Mouse (Mus musculus) bone marrow, adult 2 months (tissue): Measurements from ENCODE around the gene Unc13d. TPM values are rescaled to one million over a fixed set of nuclear protein-coding genes. Genes with fewer than 3 reads are reported as not detected.
"Not testable (repeated sequence)": the region's sequence is repeated elsewhere in the genome, so short reads cannot be mapped to it uniquely, and the experiment has no call there.

Source experiments
- H3K27ac ChIP-seq: fragments of 200-500 bp; 2 replicates; pipeline ENCODE4 v1.5.1; 2012; ENCODE audit warnings: low read depth, mild to moderate bottlenecking, control low read depth, inconsistent platforms, low read length; ENCODE audit not compliant: control insufficient read depth, poor library complexity, insufficient read depth
- H3K4me1 ChIP-seq: fragments of 200-500 bp; 2 replicates; pipeline ENCODE4 v1.6.1; 2011; ENCODE audit warnings: low read length; ENCODE audit not compliant: control insufficient read depth, insufficient read depth
- H3K4me3 ChIP-seq: fragments of 200-500 bp; replicated peaks from 2 replicates; pipeline ENCODE3; 2011; ENCODE audit warnings: mild to moderate bottlenecking, low read depth, low read length, control low read depth; ENCODE audit not compliant: control insufficient read depth
- CTCF ChIP-seq: fragments of 200-500 bp; IDR thresholded peaks from 2 replicates; pipeline ENCODE4 v1.5.1; 2011; ENCODE audit warnings: low read length, control low read depth; ENCODE audit not compliant: control insufficient read depth, insufficient read depth
- POLR2A ChIP-seq: fragments of 200-500 bp; IDR thresholded peaks from 2 replicates; pipeline ENCODE4 v1.6.1; 2011; ENCODE audit warnings: low read depth, mild to moderate bottlenecking, control low read depth, low read length, borderline replicate concordance; ENCODE audit not compliant: control insufficient read depth
- WGBS: fragments of 180-500 bp; shearing (Covaris S2); methylation state at CpG from one replicate; pipeline ENCODE4 v1.1.7; 2018; 5-methylcytosine and 5-hydroxymethylcytosine counted together
- polyA plus RNA-seq: library from polyadenylated mRNA; stranded (reverse); fragments of >200 nt; gene quantifications from 2 replicates; pipeline ENCODE4 v1.2.4, GENCODE M21; 2011; ENCODE audit warnings: low replicate concordance; ENCODE audit not compliant: missing spikeins, insufficient read depth, insufficient read length

Gene Unc13d
- polyA plus RNA-seq, 1 experiment = 63.0 TPM

DNA sequence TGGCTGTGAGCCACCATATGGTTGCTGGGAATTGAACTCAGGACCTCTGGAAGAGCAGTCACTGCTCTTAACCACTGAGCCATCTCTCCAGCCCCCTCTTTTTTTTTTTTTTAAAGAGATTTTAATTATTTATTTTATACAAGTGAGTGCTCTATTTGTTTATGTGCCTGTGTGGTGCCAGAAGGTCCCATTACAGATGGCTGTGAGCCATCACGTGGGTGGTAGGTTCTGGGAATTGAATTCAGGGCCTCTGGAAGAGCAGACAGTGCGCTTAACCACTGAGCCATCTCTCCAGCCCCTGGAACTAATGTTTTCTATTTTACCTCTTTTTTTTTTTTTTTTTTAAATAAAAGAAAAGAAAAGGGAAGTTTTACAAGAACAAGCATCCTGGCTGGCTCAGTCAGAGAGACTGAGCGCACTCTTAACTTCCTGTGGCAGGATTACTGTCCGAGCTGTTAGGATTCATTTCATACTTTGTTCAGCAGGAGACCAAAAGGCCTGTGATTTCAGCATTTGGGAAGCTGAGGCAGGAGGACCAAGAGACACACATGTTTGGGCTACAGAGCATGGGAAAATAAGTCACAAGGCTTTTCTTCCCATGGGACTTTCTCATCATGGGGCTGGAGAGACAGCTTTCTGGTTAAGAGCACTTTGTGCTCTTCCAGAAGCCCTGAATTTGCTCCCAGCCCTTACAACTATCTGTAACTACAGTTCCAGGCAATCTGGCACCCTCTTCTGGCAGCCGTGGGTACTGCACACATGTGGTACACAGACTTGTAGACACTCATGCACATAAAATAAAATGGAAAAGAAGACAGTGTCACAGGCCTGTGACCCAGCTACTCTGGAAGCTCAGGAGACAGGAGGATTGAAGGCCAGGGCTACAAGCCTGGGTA lies 18.7 kb upstream of the Unc13d start:
- no peak overlapping the region for H3K4me3 ChIP-seq
- TF ChIP-seq CTCF (peak; percentile 60), POLR2A (no peak)
- no peak overlapping the region for H3K27ac ChIP-seq
- WGBS = 43% methylated on average over 5 of the region's 5 CpGs
- no peaks in the 10 kb centered on the region; the same call in 1 of the 2 replicates for H3K4me1 ChIP-seq

DNA sequence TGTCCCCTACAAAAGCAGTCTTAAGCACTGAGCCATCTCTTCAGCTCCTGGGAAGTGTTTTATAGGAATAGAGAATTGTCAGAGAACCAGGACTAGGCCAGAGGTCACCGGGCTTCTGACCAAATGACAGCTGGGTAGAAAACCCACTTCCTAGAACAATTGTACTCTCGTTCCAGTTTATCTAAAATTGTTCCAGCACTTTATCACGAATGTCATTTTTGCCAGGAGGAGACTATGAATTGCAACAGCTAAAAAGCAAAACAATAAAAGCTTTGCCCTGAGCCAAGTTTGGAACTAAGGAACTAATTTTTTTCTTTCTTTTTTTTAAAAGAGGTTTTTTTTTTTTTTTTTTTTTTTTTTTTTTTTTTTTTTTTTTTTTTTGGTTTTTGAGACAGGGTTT lies 17.8 kb upstream of the Unc13d start:
- Histone ChIP-seq H3K27ac (no peak overlapping the region), H3K4me1 (no peaks in the 10 kb centered on the region; the same call in 1 of the 2 replicates), H3K4me3 (no peak overlapping the region)
- no peak for TF ChIP-seq CTCF
- no peak for TF ChIP-seq POLR2A
- WGBS = 15% methylated on average over 3 of the region's 3 CpGs

DNA sequence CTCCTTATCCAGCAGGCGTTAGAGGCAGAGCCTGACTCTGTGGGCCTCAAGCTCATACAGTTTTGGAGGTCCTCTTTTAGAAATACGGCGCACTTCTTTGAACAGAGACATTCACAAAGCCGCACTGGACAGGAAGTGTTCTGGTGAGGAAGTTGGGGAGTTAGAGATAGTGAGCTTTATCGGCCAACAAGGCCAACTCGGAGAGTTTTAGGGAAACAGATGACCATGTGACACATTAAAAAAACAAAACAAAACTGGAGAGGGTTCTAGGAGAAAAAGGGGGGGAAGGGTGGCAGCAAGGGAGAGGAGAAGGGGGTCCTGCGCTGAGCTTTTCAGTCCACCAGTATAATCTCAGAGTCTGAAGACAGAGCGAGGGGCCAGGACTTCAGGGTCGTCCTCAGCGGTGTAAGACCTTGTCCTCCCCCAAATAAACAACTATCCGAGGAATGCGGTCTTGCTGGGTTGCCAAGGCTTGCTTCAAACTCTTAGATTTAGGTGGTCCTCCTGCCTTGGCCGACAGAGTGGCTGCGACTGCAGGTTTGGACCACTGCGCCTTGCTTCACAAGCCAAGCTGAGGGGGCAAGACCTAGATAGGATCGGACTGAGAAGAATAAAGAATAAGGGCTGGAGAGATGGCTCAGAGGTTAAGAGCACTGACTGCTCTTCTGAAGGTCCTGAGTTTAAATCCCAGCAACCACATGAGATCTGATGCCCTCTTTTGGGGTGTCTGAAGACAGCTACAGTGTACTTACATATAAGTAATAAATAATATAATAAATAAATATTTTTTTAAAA lies 16.2 kb upstream of the Unc13d start:
- no peak for TF ChIP-seq CTCF
- 13% methylated on average over 16 of the region's 16 CpGs for WGBS
- Histone ChIP-seq H3K4me1 (no peaks in the 10 kb centered on the region; the same call in 1 of the 2 replicates), H3K27ac (peak overlapping the region; percentile 76), H3K4me3 (peak overlapping the region; percentile 3)

DNA sequence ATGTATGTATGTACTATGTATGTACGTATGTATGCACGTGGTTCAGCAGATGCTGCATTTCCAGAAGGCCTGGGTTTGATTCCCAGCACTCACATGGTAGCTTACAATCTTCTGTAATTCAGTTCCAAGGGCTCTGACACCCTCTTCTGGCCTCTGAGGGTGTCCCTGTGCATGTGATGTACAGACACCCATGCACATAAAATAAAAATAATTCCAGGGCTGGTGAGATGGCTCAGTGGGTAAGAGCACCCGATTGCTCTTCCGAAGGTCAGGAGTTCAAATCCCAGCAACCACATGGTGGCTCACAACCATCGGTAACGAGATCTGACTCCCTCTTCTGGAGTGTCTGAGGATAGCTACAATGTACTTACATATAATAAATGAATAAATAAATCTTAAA lies 15.2 kb upstream of the Unc13d start:
- not testable (repeated sequence) for H3K4me1 ChIP-seq, H3K27ac ChIP-seq, H3K4me3 ChIP-seq
- WGBS = 84% methylated on average over 6 of the region's 6 CpGs

DNA sequence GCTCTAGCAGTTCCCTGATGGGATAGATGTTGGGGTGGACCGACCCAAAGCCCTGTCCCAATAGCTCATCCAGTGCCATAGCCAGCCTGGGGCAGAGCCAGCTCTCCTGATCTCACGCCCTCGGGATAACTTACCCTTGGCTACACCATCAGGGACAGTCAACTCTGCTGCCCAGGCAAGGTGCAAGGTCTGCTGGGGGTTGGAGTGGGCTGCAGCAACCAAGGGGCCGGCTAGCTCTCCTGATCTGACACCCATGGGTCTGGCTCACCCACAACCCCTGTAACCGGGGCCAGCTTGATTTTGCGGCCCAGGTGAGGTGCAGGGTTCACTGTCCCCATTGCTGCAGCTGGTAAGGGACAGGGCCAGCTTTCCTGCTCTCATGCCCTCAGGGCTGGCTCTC lies 13.8 kb upstream of the Unc13d start:
- 83% methylated on average over 6 of the region's 6 CpGs for WGBS
- Histone ChIP-seq H3K4me3 (no peak overlapping the region), H3K27ac (no peak overlapping the region), H3K4me1 (peaks cover 1% of the 10 kb centered on the region; the same call in 1 of the 2 replicates)
- no peak for TF ChIP-seq CTCF
- no peak for TF ChIP-seq POLR2A

DNA sequence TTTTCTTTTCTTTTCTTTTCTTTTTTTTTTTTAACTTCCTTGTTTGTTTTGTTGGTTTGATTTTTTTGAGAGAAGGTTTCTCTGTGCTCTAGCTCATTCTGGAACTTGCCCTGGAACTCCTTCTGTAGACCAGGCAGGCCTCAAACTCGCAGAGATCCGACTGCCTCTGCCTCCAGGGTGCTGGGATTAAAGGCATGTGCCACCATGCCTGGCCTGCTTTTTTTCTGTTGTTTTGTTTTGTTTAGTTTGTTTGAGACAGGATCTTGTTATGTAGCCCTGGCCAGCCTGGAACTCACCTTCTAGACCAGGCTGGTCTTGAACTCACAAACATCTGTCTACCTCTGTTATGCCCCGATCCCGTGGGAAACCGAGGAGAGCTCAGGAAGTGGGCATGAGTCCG lies 11.8 kb upstream of the Unc13d start:
- Histone ChIP-seq H3K27ac (no peak overlapping the region), H3K4me1 (peaks cover 3% of the 10 kb centered on the region), H3K4me3 (no peak overlapping the region)
- 85% methylated on average over 6 of the region's 6 CpGs for WGBS
- TF ChIP-seq CTCF = no peak
- TF ChIP-seq POLR2A = no peak

DNA sequence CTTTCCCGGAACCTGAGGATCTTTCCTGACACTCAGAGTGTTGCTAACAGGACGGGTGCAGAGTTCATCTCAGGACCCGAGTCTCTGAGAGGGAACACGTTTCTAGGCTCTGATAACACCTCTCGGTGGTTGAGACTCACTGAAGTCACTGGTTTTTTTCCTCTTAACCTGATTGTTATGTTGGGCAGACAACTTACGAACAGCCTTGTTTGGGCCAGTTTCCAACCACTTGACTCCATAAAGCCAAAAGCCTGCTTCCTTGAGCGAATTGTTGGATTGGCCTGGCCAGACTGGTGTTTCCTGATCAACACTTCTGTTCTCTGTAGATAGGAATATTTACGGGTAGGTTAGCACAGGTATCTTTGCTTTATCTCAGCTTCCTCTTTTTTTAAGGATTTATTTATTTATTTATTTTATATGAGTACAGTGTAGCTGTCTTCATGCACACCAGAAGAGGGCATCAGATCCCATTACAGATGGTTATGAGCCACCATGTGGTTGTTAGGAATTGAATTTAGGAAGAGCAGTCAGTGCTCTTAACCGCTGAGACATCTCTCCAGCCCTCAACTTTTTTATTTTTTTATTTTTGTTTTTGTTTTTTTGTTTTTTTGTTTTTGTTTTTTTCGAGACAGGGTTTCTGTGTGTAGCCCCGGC lies 11.1 kb upstream of the Unc13d start:
- H3K4me1 ChIP-seq = peaks cover 3% of the 10 kb centered on the region
- WGBS = 30% methylated on average over 11 of the region's 11 CpGs
- H3K27ac ChIP-seq = no peak overlapping the region

DNA sequence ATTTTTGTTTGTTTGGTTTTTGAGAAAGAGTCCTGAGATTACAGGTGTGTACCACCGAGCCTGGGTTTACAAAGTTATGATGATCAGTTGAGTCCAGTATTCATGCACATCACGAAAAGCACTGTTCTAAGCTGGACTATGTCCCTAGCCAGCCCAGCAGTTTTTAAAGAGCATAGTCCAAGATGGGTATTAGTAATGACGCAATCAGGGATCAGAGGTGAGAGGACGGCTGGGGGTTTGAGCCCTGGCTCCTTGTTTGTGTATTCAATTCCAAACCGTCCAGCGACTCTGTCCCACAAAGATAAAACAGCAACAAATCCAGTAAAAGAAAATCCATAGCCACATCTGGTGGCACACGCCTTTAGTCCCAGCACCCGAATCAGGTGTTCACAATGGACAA lies 10.4 kb upstream of the Unc13d start:
- Histone ChIP-seq H3K4me1 (peaks cover 3% of the 10 kb centered on the region), H3K4me3 (no peak overlapping the region), H3K27ac (no peak overlapping the region)
- 49% methylated on average over 8 of the region's 8 CpGs for WGBS
- TF ChIP-seq CTCF (no peak), POLR2A (no peak)

More for the DNA sequence above, 11.1 kb upstream of the Unc13d start:
- TF ChIP-seq POLR2A = no peak
- TF ChIP-seq CTCF = no peak
- H3K4me3 ChIP-seq = no peak overlapping the region
